Mouse (Mus musculus) thymus, adult 2 months (tissue): ENCODE data around the gene Klk1. TPM values are rescaled to one million over a fixed set of nuclear protein-coding genes. Genes with fewer than 3 reads are reported as not detected.
A peak's percentile ranks its signal among the peaks of the same experiment; 100 is the strongest.

Experiments
- DNase-seq: peaks from one replicate; pipeline ENCODE4 v3.0.0; 2021
- H3K27ac ChIP-seq: fragments of 200-500 bp; 2 replicates; pipeline ENCODE4 v1.5.1; 2012; ENCODE audit warnings: low read length, control low read depth; ENCODE audit not compliant: control insufficient read depth, insufficient read depth
- H3K27me3 ChIP-seq: fragments of 200-500 bp; 2 replicates; pipeline ENCODE4 v1.6.1; 2012; ENCODE audit warnings: mild to moderate bottlenecking, low read length, moderate library complexity, mixed read lengths; ENCODE audit not compliant: control insufficient read depth, insufficient read depth
- H3K36me3 ChIP-seq: fragments of 200-500 bp; 2 replicates; pipeline ENCODE4 v1.6.1; 2012; ENCODE audit warnings: mild to moderate bottlenecking, low read length, moderate library complexity; ENCODE audit not compliant: control insufficient read depth, insufficient read depth
- H3K4me1 ChIP-seq: fragments of 200-500 bp; replicated peaks from 2 replicates; pipeline ENCODE4 v1.6.1; 2012; ENCODE audit warnings: low read length; ENCODE audit not compliant: control insufficient read depth, insufficient read depth
- H3K4me3 ChIP-seq: fragments of 200-500 bp; 2 replicates; pipeline ENCODE4 v1.5.1; 2012; ENCODE audit warnings: mild to moderate bottlenecking, low read length, control low read depth, moderate library complexity; ENCODE audit not compliant: control insufficient read depth, insufficient read depth
- CTCF ChIP-seq: fragments of 200-500 bp; IDR thresholded peaks from 2 replicates; pipeline ENCODE4 v1.5.1; 2012; ENCODE audit warnings: mild to moderate bottlenecking, control low read depth, low read length, moderate library complexity, borderline replicate concordance; ENCODE audit not compliant: control insufficient read depth, poor library complexity, insufficient read depth; ENCODE audit errors: extremely low read depth
- POLR2A ChIP-seq: fragments of 200-500 bp; IDR thresholded peaks from 2 replicates; pipeline ENCODE4 v1.6.1; 2012; ENCODE audit warnings: mild to moderate bottlenecking, low read length, control low read depth, moderate library complexity; ENCODE audit not compliant: control insufficient read depth, poor library complexity, insufficient read depth; ENCODE audit errors: extremely low read depth
- WGBS: fragments of 180-500 bp; shearing (Covaris S2); methylation state at CpG from one replicate; pipeline ENCODE4 v1.1.7; 2018; 5-methylcytosine and 5-hydroxymethylcytosine counted together
- polyA plus RNA-seq: library from polyadenylated mRNA; depleted of rRNA; stranded (reverse); fragments of >200 nt; gene quantifications from 2 replicates; pipeline ENCODE4 v1.2.3, GENCODE M21; 2012; rRNA removed

The Klk1 gene
- polyA plus RNA-seq, 1 experiment = 27.1 TPM

DNA sequence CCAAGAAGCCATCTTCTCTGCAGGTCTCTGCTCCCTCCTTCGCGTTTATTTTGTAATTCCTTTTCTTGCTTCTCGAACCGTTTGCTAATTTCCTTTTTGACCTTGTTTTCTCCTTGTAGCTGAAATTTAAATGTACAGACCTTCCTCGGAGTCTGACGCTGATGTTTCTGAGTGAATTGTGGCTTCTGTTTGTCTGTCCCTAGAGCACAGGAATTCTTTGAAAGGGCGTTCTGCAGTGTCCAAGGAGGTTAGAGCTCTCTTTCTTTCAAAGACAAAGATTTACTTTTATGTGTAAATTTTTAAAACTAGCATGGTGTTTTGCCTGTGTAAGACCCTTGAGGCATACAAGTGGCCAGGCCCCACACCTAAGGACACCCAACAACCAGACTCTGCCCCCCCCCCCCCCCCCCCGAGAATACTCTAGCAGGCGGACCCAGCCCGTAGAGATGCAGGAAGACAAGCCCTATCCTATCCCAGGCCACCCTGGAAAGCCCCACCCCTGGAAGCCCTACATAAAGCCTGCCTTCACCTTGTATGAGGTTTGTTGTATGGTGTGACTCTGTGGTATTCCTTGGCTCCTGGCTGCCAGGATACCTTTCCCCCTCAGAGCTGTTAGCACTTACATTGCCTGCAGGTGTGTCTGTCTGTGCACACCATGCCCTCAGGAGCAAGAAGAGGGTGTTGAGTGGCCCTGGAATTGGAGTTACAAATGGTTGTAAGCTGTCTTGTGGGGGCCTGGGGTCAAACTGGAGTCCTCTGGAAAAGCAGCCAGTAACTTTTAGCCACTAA, 51.5 kb downstream of the Klk1 start:
- TF ChIP-seq CTCF (no peak), POLR2A (no peak)
- Histone ChIP-seq H3K27me3 (no peaks in the 10 kb centered on the region), H3K4me1 (no peaks in the 10 kb centered on the region), H3K27ac (no peak overlapping the region), H3K36me3 (no peaks in the 10 kb centered on the region), H3K4me3 (no peak overlapping the region)
- 86% methylated on average over 10 of the region's 10 CpGs for WGBS
- no peak for DNase-seq

DNA sequence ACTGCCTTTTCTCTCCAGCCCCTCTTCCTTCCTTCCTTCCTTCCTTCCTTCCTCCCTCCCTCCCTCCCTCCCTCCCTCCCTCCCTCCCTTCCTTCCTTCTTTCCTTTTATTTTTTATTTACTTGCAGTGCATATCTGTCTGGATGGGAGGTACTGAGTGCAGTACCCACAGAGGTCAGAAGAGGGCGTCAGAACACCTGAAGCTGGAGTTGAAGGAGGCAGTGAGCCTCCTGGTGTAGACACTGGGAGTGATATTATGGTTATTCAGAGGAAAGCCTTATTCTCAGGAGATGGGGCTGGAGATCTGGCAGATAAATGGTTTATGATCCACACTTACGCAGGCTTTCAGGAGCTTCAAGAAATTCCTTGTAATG, 52.1 kb downstream of the Klk1 start:
- H3K36me3 ChIP-seq = no peaks in the 10 kb centered on the region
- TF ChIP-seq CTCF = no peak
- peak; percentile 25 for DNase-seq
- H3K4me1 ChIP-seq = no peaks in the 10 kb centered on the region
- no peak overlapping the region for H3K27ac ChIP-seq
- H3K27me3 ChIP-seq = no peaks in the 10 kb centered on the region
- no peak overlapping the region for H3K4me3 ChIP-seq
- 52% methylated on average over 2 of the region's 2 CpGs for WGBS

Other genes with a start within 250 kb of the Klk1 start
- gene Klk1b9, start 249.3 kb upstream of the Klk1 start, polyA plus RNA-seq = 1.8 and 2.3 TPM in 2 replicates
- gene Klk1b11, start 229.5 kb upstream of the Klk1 start, polyA plus RNA-seq = 2.3 and 3.7 TPM in 2 replicates
- gene Klk1b26, start 213.2 kb upstream of the Klk1 start, polyA plus RNA-seq = 1.8 and 5.7 TPM in 2 replicates
- 5.2 and 5.3 TPM in 2 replicates for gene Klk1b27, start 173.1 kb upstream of the Klk1 start, polyA plus RNA-seq
- 0.32 TPM in 1 of 2 replicates, not detected in the other for gene Klk1b21, start 123.0 kb upstream of the Klk1 start, polyA plus RNA-seq
- 0.27 and 0.70 TPM in 2 replicates for gene Klk1b22, start 112.7 kb upstream of the Klk1 start, polyA plus RNA-seq
- gene Klk1b16, start 88.6 kb upstream of the Klk1 start, polyA plus RNA-seq = 0.46 and 0.86 TPM in 2 replicates
- 0.15 and 0.27 TPM in 2 replicates for gene Klk1b24, start 37.1 kb upstream of the Klk1 start, polyA plus RNA-seq
- gene Klk1b3, start 27.2 kb upstream of the Klk1 start, polyA plus RNA-seq = 0.75 and 0.97 TPM in 2 replicates
- gene Klk1b4, start 17.9 kb upstream of the Klk1 start, polyA plus RNA-seq = 0.71 and 1.7 TPM in 2 replicates
- 0.18 and 0.44 TPM in 2 replicates for gene Klk1b5, start 9.4 kb upstream of the Klk1 start, polyA plus RNA-seq
- gene Gm36864, start 10.8 kb downstream of the Klk1 start, polyA plus RNA-seq = not detected in 2 replicates
- 2.4 and 3.6 TPM in 2 replicates for gene 1700028J19Rik, start 21.3 kb downstream of the Klk1 start, polyA plus RNA-seq
- 173 and 177 TPM in 2 replicates for gene 2410002F23Rik, start 21.4 kb downstream of the Klk1 start, polyA plus RNA-seq
- 0.16 and 0.24 TPM in 2 replicates for gene Acp4, start 32.0 kb downstream of the Klk1 start, polyA plus RNA-seq
- gene Gm15517, start 36.1 kb downstream of the Klk1 start, polyA plus RNA-seq = 1.1 TPM in 1 of 2 replicates, not detected in the other
- gene Clec11a, start 81.5 kb downstream of the Klk1 start, polyA plus RNA-seq = 2.3 and 3.1 TPM in 2 replicates
- 1.1 and 1.9 TPM in 2 replicates for gene Shank1, start 84.9 kb downstream of the Klk1 start, polyA plus RNA-seq
- gene Syt3, start 158.7 kb downstream of the Klk1 start, polyA plus RNA-seq = 2.5 and 2.7 TPM in 2 replicates
- gene 1700008O03Rik, start 160.5 kb downstream of the Klk1 start, polyA plus RNA-seq = 1.8 and 2.1 TPM in 2 replicates
- 0.84 and 1.4 TPM in 2 replicates for gene Lrrc4b, start 203.7 kb downstream of the Klk1 start, polyA plus RNA-seq
- gene Aspdh, start 240.0 kb downstream of the Klk1 start, polyA plus RNA-seq = 0.32 and 1.6 TPM in 2 replicates
- 107 and 142 TPM in 2 replicates for gene Josd2, start 242.6 kb downstream of the Klk1 start, polyA plus RNA-seq